21 mouse cellular contexts compared by ENCODE assay signal in the genomic region with DNA sequence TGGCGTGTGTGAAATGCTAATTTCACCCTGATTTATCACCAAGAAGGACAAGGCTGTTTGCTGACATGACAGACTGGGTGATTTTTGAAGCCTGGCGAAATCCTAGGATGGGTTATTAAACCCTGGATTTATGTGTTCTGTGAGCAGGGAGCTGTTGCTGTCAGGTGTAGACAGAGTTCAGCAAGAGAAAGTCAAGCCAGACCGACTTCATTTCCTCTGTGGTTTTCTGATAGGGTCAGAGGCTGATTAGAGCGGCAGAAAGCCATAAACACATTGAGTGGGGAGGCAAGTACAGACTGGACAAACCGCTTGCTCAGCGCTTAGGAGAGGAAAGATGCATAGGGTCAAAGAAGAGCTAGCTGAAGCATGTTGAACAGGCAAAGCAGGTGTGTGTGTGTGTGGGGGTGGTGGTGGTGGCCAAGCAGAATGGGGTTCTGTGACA.
DNase-seq lines count a peak whose midpoint lies in the region; ATAC-seq and TF ChIP-seq lines count a peak whose summit lies in the region.
"Had no signal": no experiment of that assay in that cellular context is flagged by ENCODE, and none has a peak within 500 bp of the region (broad histone marks: within the 10 kb centered on the region; RNA-seq: fewer than 3 reads in every experiment).

No protein-coding gene starts in this region.

- H3K27me3 ChIP-seq in hindbrain, embryonic 14.5 days (ENCODE audit: control insufficient read depth, insufficient read depth, low read length), result no peaks in the 10 kb centered on the region
- H3K27me3 ChIP-seq in hindbrain, embryonic 12.5 days, result no peaks in the 10 kb centered on the region
- H3K27me3 ChIP-seq in stomach, embryonic 14.5 days (ENCODE audit: control insufficient read depth, insufficient read depth, low read length), result no peaks in the 10 kb centered on the region
- no peaks in the 10 kb centered on the region for H3K27me3 ChIP-seq in stomach, postnatal 0 days (ENCODE audit: control insufficient read depth, insufficient read depth, low read length)
- H3K27me3 ChIP-seq in midbrain, embryonic 13.5 days, result no peaks in the 10 kb centered on the region
- H3K27me3 ChIP-seq: liver, embryonic 12.5 days had no signal

- peaks cover 6% of the 10 kb centered on the region; the same call in 1 of the 2 replicates for H3K4me1 ChIP-seq in hindbrain, embryonic 14.5 days (replicated peaks; ENCODE audit: control insufficient read depth, insufficient read depth, low read length)
- H3K4me1 ChIP-seq in hindbrain, embryonic 12.5 days, result peaks cover 15% of the 10 kb centered on the region
- H3K4me1 ChIP-seq in stomach, embryonic 14.5 days (ENCODE audit: control insufficient read depth, insufficient read depth, low read length), result no peaks in the 10 kb centered on the region
- 0 out of 2 replicates have a peak, but pooled peaks cover 3% of the 10 kb centered on the region for H3K4me1 ChIP-seq in stomach, postnatal 0 days (replicated peaks; ENCODE audit: control insufficient read depth, insufficient read depth)
- H3K4me1 ChIP-seq in midbrain, embryonic 13.5 days (replicated peaks), result peaks cover 24% of the 10 kb centered on the region
- H3K4me1 ChIP-seq: liver, embryonic 12.5 days had no signal

- WGBS in hindbrain, embryonic 14.5 days, result 66% methylated on average over 6 of the region's 6 CpGs
- WGBS in hindbrain, embryonic 12.5 days, result 69% methylated on average over 6 of the region's 6 CpGs
- 31% methylated on average over 6 of the region's 6 CpGs for WGBS in stomach, embryonic 14.5 days
- 48% methylated on average over 6 of the region's 6 CpGs for WGBS in stomach, postnatal 0 days
- WGBS in midbrain, embryonic 13.5 days, result 76% methylated on average over 6 of the region's 6 CpGs

- ATAC-seq in hindbrain, embryonic 14.5 days (ENCODE audit: low FRiP score), result no peak
- ATAC-seq in hindbrain, embryonic 12.5 days (ENCODE audit: low FRiP score), result no peak
- ATAC-seq in stomach, embryonic 14.5 days (ENCODE audit: insufficient number of reproducible peaks, insufficient read depth, low FRiP score, low read depth), result 0 out of 2 replicates have a peak, but pooled peaks have one; percentile 28
- no peak for ATAC-seq in stomach, postnatal 0 days (ENCODE audit: low FRiP score, low TSS enrichment)
- ATAC-seq in hematopoietic stem cell, adult 5-6 weeks (replicated peaks in 1 of 2; ENCODE audit: insufficient read depth in 1 of 2, low FRiP score in 2 of 2, low TSS enrichment in 1 of 2, low read depth in 1 of 2, poor library complexity in 2 of 2, severe bottlenecking in 2 of 2), result peak; percentile 54 to 59
- ATAC-seq in megakaryocyte progenitor cell, adult 5-6 weeks (replicated peaks; ENCODE audit: poor library complexity), result peak; percentile 21; the same call in 1 of the 2 replicates
- ATAC-seq in erythroblast, adult 5-6 weeks (replicated peaks; ENCODE audit: low FRiP score, poor library complexity, severe bottlenecking), result no peak
- ATAC-seq in midbrain, embryonic 13.5 days, result no peak
- ATAC-seq: activated CD4-positive, CD25-positive, alpha-beta regulatory T cell, adult 4 months; CD4-positive, CD25-positive, alpha-beta regulatory T cell, adult 4 months; liver, embryonic 12.5 days had no signal

- H3K4me2 ChIP-seq in hindbrain, embryonic 14.5 days (replicated peaks), result no peak overlapping the region
- H3K4me2 ChIP-seq in hindbrain, embryonic 12.5 days (replicated peaks), result no peak overlapping the region
- no peak overlapping the region for H3K4me2 ChIP-seq in stomach, embryonic 14.5 days (replicated peaks; ENCODE audit: low read depth, low read length)
- no peak overlapping the region for H3K4me2 ChIP-seq in stomach, postnatal 0 days (replicated peaks; ENCODE audit: low read depth)
- H3K4me2 ChIP-seq in midbrain, embryonic 13.5 days (replicated peaks), result no peak overlapping the region
- H3K4me2 ChIP-seq: hindbrain, embryonic 15.5 days; liver, embryonic 12.5 days had no signal

- TF ChIP-seq EP300 in stomach, postnatal 0 days (optimal IDR thresholded peaks at IDR 0.05), result no peak

- TF ChIP-seq CTCF in stomach, postnatal 0 days (IDR thresholded peaks at IDR 0.05; ENCODE audit: low read depth), result no peak

- no peaks in the 10 kb centered on the region for H3K9me3 ChIP-seq in hindbrain, embryonic 14.5 days (ENCODE audit: control insufficient read depth, low read length)
- no peaks in the 10 kb centered on the region for H3K9me3 ChIP-seq in hindbrain, embryonic 12.5 days (replicated peaks)
- H3K9me3 ChIP-seq in stomach, embryonic 14.5 days (ENCODE audit: control insufficient read depth, low read depth, low read length), result no peaks in the 10 kb centered on the region
- H3K9me3 ChIP-seq in stomach, postnatal 0 days (ENCODE audit: control insufficient read depth, low read length), result no peaks in the 10 kb centered on the region
- no peaks in the 10 kb centered on the region for H3K9me3 ChIP-seq in midbrain, embryonic 13.5 days
- H3K9me3 ChIP-seq: hindbrain, embryonic 15.5 days; liver, embryonic 12.5 days had no signal

- no peak overlapping the region for H3K4me3 ChIP-seq in hindbrain, embryonic 14.5 days (replicated peaks; ENCODE audit: low read length)
- no peak overlapping the region for H3K4me3 ChIP-seq in hindbrain, embryonic 12.5 days
- H3K4me3 ChIP-seq in stomach, embryonic 14.5 days (ENCODE audit: low read depth, low read length), result no peak overlapping the region
- H3K4me3 ChIP-seq in stomach, postnatal 0 days (ENCODE audit: low read depth, low read length), result no peak overlapping the region
- H3K4me3 ChIP-seq in midbrain, embryonic 13.5 days (replicated peaks), result no peak overlapping the region
- H3K4me3 ChIP-seq: erythroblast, embryonic 14.5 days; hindbrain, embryonic 15.5 days; layer of hippocampus, adult 2 months; liver, embryonic 12.5 days had no signal

- H3K9ac ChIP-seq in hindbrain, embryonic 14.5 days, result no peak overlapping the region
- no peak overlapping the region for H3K9ac ChIP-seq in hindbrain, embryonic 12.5 days
- H3K9ac ChIP-seq in stomach, embryonic 14.5 days (replicated peaks; ENCODE audit: low read depth, low read length), result no peak overlapping the region
- H3K9ac ChIP-seq in stomach, postnatal 0 days (ENCODE audit: low read length), result no peak overlapping the region
- no peak overlapping the region for H3K9ac ChIP-seq in midbrain, embryonic 13.5 days (replicated peaks)
- H3K9ac ChIP-seq: forebrain, postnatal 0 days; hindbrain, embryonic 15.5 days; liver, embryonic 12.5 days had no signal

- no peaks in the 10 kb centered on the region for H3K36me3 ChIP-seq in hindbrain, embryonic 14.5 days (replicated peaks; ENCODE audit: control insufficient read depth, insufficient read depth)
- H3K36me3 ChIP-seq in hindbrain, embryonic 12.5 days, result no peaks in the 10 kb centered on the region
- H3K36me3 ChIP-seq in stomach, embryonic 14.5 days (ENCODE audit: control insufficient read depth, insufficient read depth, low read length), result no peaks in the 10 kb centered on the region
- H3K36me3 ChIP-seq in stomach, postnatal 0 days (ENCODE audit: control insufficient read depth, insufficient read depth, low read length), result no peaks in the 10 kb centered on the region
- no peaks in the 10 kb centered on the region for H3K36me3 ChIP-seq in midbrain, embryonic 13.5 days
- H3K36me3 ChIP-seq: hindbrain, embryonic 15.5 days; liver, embryonic 12.5 days had no signal

- DNase-seq in hindbrain, embryonic 14.5 days (ENCODE audit: low spot score), result no peak
- DNase-seq in stomach, postnatal 0 days (ENCODE audit: low spot score), result no peak
- DNase-seq: adrenal gland, postnatal 36 days; cerebellum, postnatal 36 days; forebrain, postnatal 0 days; gastrocnemius, postnatal 36 days; lung, postnatal 10 days; midbrain, embryonic 14.5 days; retina, postnatal 1 day had no signal

- H3K27ac ChIP-seq in hindbrain, embryonic 14.5 days, result 0 out of 2 replicates have a peak overlapping the region, but pooled peaks have one; percentile 8
- no peak overlapping the region for H3K27ac ChIP-seq in hindbrain, embryonic 12.5 days
- H3K27ac ChIP-seq in stomach, embryonic 14.5 days (ENCODE audit: low read length), result no peak overlapping the region
- H3K27ac ChIP-seq in stomach, postnatal 0 days (replicated peaks), result no peak overlapping the region
- no peak overlapping the region for H3K27ac ChIP-seq in midbrain, embryonic 13.5 days
- H3K27ac ChIP-seq: hindbrain, embryonic 15.5 days; layer of hippocampus, adult 2 months; liver, embryonic 12.5 days had no signal

Comparison
In these comparisons a context has a peak if more than half of its experiments do, and no peak if none do; other contexts are left out.
1. ATAC-seq: peak in stomach, embryonic 14.5 days (single experiment), hematopoietic stem cell, adult 5-6 weeks (2 of 2) and megakaryocyte progenitor cell, adult 5-6 weeks (single experiment); none in hindbrain, embryonic 14.5 days (single experiment), hindbrain, embryonic 12.5 days (single experiment), stomach, postnatal 0 days (single experiment), erythroblast, adult 5-6 weeks (single experiment) and midbrain, embryonic 13.5 days (single experiment).